Mouse (Mus musculus) ES-E14 (cell line): ENCODE results near the gene Proser3. TPM values are rescaled to one million over a fixed set of nuclear protein-coding genes. Genes with fewer than 3 reads are reported as not detected.

Source experiments
- DNase-seq: peaks from one replicate; pipeline ENCODE4 v3.0.0-alpha.2; 2013; ENCODE audit warnings: low read depth, low spot score
- H3K27ac ChIP-seq: 2 replicates; pipeline ENCODE4 v1.5.1; 2012; ENCODE audit warnings: low read depth, mild to moderate bottlenecking, low read length, moderate library complexity, mixed read lengths; ENCODE audit not compliant: poor library complexity, insufficient read depth, severe bottlenecking
- H3K36me3 ChIP-seq: 2 replicates; pipeline ENCODE4 v1.6.1; 2012; ENCODE audit warnings: mild to moderate bottlenecking, low read length, moderate library complexity, mixed read lengths; ENCODE audit not compliant: control insufficient read depth, poor library complexity, insufficient read depth, severe bottlenecking
- H3K4me1 ChIP-seq, 2 experiments: fragments of 150-350 bp in 1 of 2; sonication (generic) in 1 of 2; 2 replicates each; pipeline ENCODE4 v1.6.1; 2012; ENCODE audit warnings: low read length in 2 of 2, mild to moderate bottlenecking in 1 of 2, mixed read lengths in 1 of 2; ENCODE audit not compliant: control insufficient read depth in 2 of 2, insufficient read depth in 2 of 2, poor library complexity in 1 of 2
- H3K4me3 ChIP-seq, 2 experiments: fragments of 150-350 bp in 1 of 2; sonication (generic) in 1 of 2; 2 replicates each; pipeline ENCODE4 v1.5.1; 2012; ENCODE audit warnings: low read length in 2 of 2, low read depth in 1 of 2, mild to moderate bottlenecking in 1 of 2, mixed read lengths in 1 of 2; ENCODE audit not compliant: insufficient read depth in 1 of 2, poor library complexity in 1 of 2, severe bottlenecking in 1 of 2
- H3K9ac ChIP-seq: 2 replicates; pipeline ENCODE4 v1.6.1; 2012; ENCODE audit warnings: low read depth, mild to moderate bottlenecking, low read length, mixed read lengths; ENCODE audit not compliant: poor library complexity, insufficient read depth, severe bottlenecking
- H3K9me3 ChIP-seq: fragments of 150-350 bp; sonication (generic); 2 replicates; pipeline ENCODE4 v1.6.1; 2012; ENCODE audit warnings: low read depth, mild to moderate bottlenecking, low read length; ENCODE audit not compliant: control insufficient read depth, insufficient read depth
- CHD2 ChIP-seq: IDR thresholded peaks from 2 replicates; pipeline ENCODE4 v1.6.1; 2014; ENCODE audit warnings: mild to moderate bottlenecking, low read depth, low read length, inconsistent platforms
- HCFC1 ChIP-seq: IDR thresholded peaks from 2 replicates; pipeline ENCODE4 v1.6.1; 2012; ENCODE audit warnings: low read length, inconsistent platforms, borderline replicate concordance; ENCODE audit not compliant: insufficient read depth
- MAFK ChIP-seq: IDR thresholded peaks from 2 replicates; pipeline ENCODE4 v1.6.1; 2014; ENCODE audit warnings: mild to moderate bottlenecking, low read depth, low read length, inconsistent platforms; ENCODE audit not compliant: insufficient read depth
- ZC3H11A ChIP-seq: IDR thresholded peaks from 2 replicates; pipeline ENCODE4 v1.6.1; 2012; ENCODE audit warnings: low read depth, mild to moderate bottlenecking, inconsistent platforms, low read length, borderline replicate concordance
- ZNF384 ChIP-seq: IDR thresholded peaks from 2 replicates; pipeline ENCODE4 v1.6.1; 2012; ENCODE audit warnings: low read depth, low read length, inconsistent platforms
- in situ Hi-C, 2 experiments: fragments of 600-800 bp; cut with MboI; formaldehyde crosslinking; loops; one replicate each; pipeline ENCODE4 v1.15.1; 2025; ENCODE audit warnings: low sequenced_read_pairs in 2 of 2, inconsistent platforms in 1 of 2; ENCODE audit not compliant: unreplicated experiment in 2 of 2
- total RNA-seq: library from RNA; depleted of rRNA; stranded (reverse); fragments of 300-350 nt; gene quantifications from 2 replicates; pipeline ENCODE4 v1.2.3, GENCODE M21; 2012

Gene Proser3
- total RNA-seq, 1 experiment = 6.8 TPM

GRCm38 (mm10) chr7:30596811-30597210 lies 44.7 kb upstream of the Proser3 start:
- no peak overlapping the region for H3K9ac ChIP-seq
- H3K27ac ChIP-seq = no peak overlapping the region
- in situ Hi-C loops = no loop called here
- TF ChIP-seq CHD2 (no peak), MAFK (no peak), ZNF384 (no peak), ZC3H11A (no peak), HCFC1 (no peak)
- H3K4me1 ChIP-seq = peaks cover 4 to 24% of the 10 kb centered on the region in 2 experiments
- no peaks in the 10 kb centered on the region for H3K9me3 ChIP-seq
- no peak overlapping the region for H3K4me3 ChIP-seq
- no peaks in the 10 kb centered on the region for H3K36me3 ChIP-seq
- DNase-seq = no peak

- no peak for DNase-seq
- no peaks in the 10 kb centered on the region for H3K9me3 ChIP-seq
- H3K4me1 ChIP-seq = peaks cover 4 to 27% of the 10 kb centered on the region in 2 experiments
- no peak overlapping the region for H3K27ac ChIP-seq
- no peaks in the 10 kb centered on the region for H3K36me3 ChIP-seq
- H3K9ac ChIP-seq = no peak overlapping the region
- no peak overlapping the region for H3K4me3 ChIP-seq
- in situ Hi-C loops = no loop called here
- TF ChIP-seq CHD2 = no peak
- TF ChIP-seq HCFC1 = no peak
- TF ChIP-seq MAFK = no peak
- TF ChIP-seq ZC3H11A = no peak
- no peak for TF ChIP-seq ZNF384
Observed at GRCm38 (mm10) chr7:30596093-30596492, 44.0 kb upstream of the Proser3 start.

- peaks cover 0 to 24% of the 10 kb centered on the region in 2 experiments for H3K4me1 ChIP-seq
- no peaks in the 10 kb centered on the region for H3K36me3 ChIP-seq
- no peak overlapping the region for H3K4me3 ChIP-seq
- in situ Hi-C loops = no loop called here
- no peak for TF ChIP-seq ZNF384
- H3K9ac ChIP-seq = no peak overlapping the region
- H3K9me3 ChIP-seq = no peaks in the 10 kb centered on the region
- DNase-seq = no peak
- H3K27ac ChIP-seq = no peak overlapping the region
Observed at GRCm38 (mm10) chr7:30594510-30595024, 42.5 kb upstream of the Proser3 start.

GRCm38 (mm10) chr7:30593579-30594509 lies 41.7 kb upstream of the Proser3 start:
- DNase-seq = no peak
- peaks cover 0 to 24% of the 10 kb centered on the region in 2 experiments; a peak in 3 of 4 replicates for H3K4me1 ChIP-seq
- H3K4me3 ChIP-seq = no peak overlapping the region
- no peak overlapping the region for H3K27ac ChIP-seq
- no peak overlapping the region for H3K9ac ChIP-seq
- no peaks in the 10 kb centered on the region for H3K36me3 ChIP-seq
- TF ChIP-seq HCFC1 = no peak
- no peak for TF ChIP-seq ZNF384
- TF ChIP-seq ZC3H11A = no peak
- TF ChIP-seq CHD2 = no peak
- no peak for TF ChIP-seq MAFK
- in situ Hi-C loops = no loop called here
- no peaks in the 10 kb centered on the region for H3K9me3 ChIP-seq
